Mouse (Mus musculus) MEL (cell line): ENCODE data around the gene Cfl1. TPM values are rescaled to one million over a fixed set of nuclear protein-coding genes. Genes with fewer than 3 reads are reported as not detected.

Source experiments
- DNase-seq: peaks from one replicate; pipeline ENCODE4 v3.0.0; 2011; ENCODE audit warnings: low read depth, low spot score
- H3K27ac ChIP-seq: 2 replicates; pipeline ENCODE4 v1.5.1; 2012; ENCODE audit warnings: low read depth, mild to moderate bottlenecking, control low read depth, low read length, moderate library complexity; ENCODE audit not compliant: control insufficient read depth
- H3K27me3 ChIP-seq, 2 experiments: fragments of 150-350 bp in 1 of 2; sonication (generic) in 1 of 2; 2 replicates each; pipeline ENCODE4 v1.6.1; 2012; ENCODE audit warnings: low read length in 2 of 2, mild to moderate bottlenecking in 2 of 2, improper control_type of control experiment in 1 of 2, moderate library complexity in 1 of 2; ENCODE audit not compliant: insufficient read depth in 2 of 2, control insufficient read depth in 1 of 2
- H3K36me3 ChIP-seq, 2 experiments: 2 replicates each; pipeline ENCODE4 v1.6.1; 2012 to 2014; ENCODE audit warnings: low read length in 2 of 2, improper control_type of control experiment in 1 of 2, inconsistent platforms in 1 of 2, mild to moderate bottlenecking in 1 of 2; ENCODE audit not compliant: insufficient read depth in 2 of 2, control insufficient read depth in 1 of 2
- H3K4me1 ChIP-seq, 2 experiments: fragments of 150-350 bp in 1 of 2; sonication (generic) in 1 of 2; 2 replicates each; pipeline ENCODE4 v1.6.1; 2012; ENCODE audit warnings: low read length in 2 of 2, improper control_type of control experiment in 1 of 2, mild to moderate bottlenecking in 1 of 2; ENCODE audit not compliant: insufficient read depth in 2 of 2, control insufficient read depth in 1 of 2
- H3K4me3 ChIP-seq, 2 experiments: fragments of 150-350 bp in 1 of 2; sonication (generic) in 1 of 2; 2 replicates each; pipeline ENCODE4 v1.5.1; 2012; ENCODE audit warnings: low read depth in 2 of 2, low read length in 2 of 2, mild to moderate bottlenecking in 2 of 2, moderate library complexity in 2 of 2, control low read depth in 1 of 2, improper control_type of control experiment in 1 of 2; ENCODE audit not compliant: control insufficient read depth in 1 of 2, insufficient read depth in 1 of 2
- H3K79me2 ChIP-seq: 2 replicates; pipeline ENCODE4 v1.6.1; 2012; ENCODE audit warnings: mild to moderate bottlenecking, low read length, moderate library complexity; ENCODE audit not compliant: control insufficient read depth, poor library complexity, insufficient read depth
- H3K9ac ChIP-seq: 2 replicates; pipeline ENCODE4 v1.6.1; 2012; ENCODE audit warnings: low read depth, mild to moderate bottlenecking, control low read depth, low read length, moderate library complexity; ENCODE audit not compliant: control insufficient read depth, poor library complexity, severe bottlenecking
- H3K9me3 ChIP-seq: fragments of 150-350 bp; sonication (generic); replicated peaks from 2 replicates; pipeline ENCODE4 v1.6.1; 2012; ENCODE audit warnings: mild to moderate bottlenecking, low read length, improper control_type of control experiment, moderate library complexity; ENCODE audit not compliant: insufficient read depth
- CHD1 ChIP-seq: IDR thresholded peaks from 2 replicates; pipeline ENCODE4 v1.6.1; 2012; ENCODE audit warnings: low read depth, mild to moderate bottlenecking, inconsistent platforms, low read length, improper control_type of control experiment
- CHD2 ChIP-seq: IDR thresholded peaks from 2 replicates; pipeline ENCODE4 v1.6.1; 2011; ENCODE audit warnings: low read length, improper control_type of control experiment
- CTCF ChIP-seq, 3 experiments: IDR thresholded peaks in 2 of 3; conservative IDR thresholded peaks in 1 of 3; 2 replicates each; pipeline ENCODE4 v1.5.1; 2011 to 2012; ENCODE audit warnings: low read length in 3 of 3, low read depth in 2 of 3, mild to moderate bottlenecking in 2 of 3, improper control_type of control experiment in 1 of 3, inconsistent platforms in 1 of 3, mixed read lengths in 1 of 3, moderate library complexity in 1 of 3; ENCODE audit not compliant: control insufficient read depth in 1 of 3, insufficient read depth in 1 of 3, poor library complexity in 1 of 3, severe bottlenecking in 1 of 3
- E2F4 ChIP-seq: IDR thresholded peaks from 2 replicates; pipeline ENCODE4 v1.6.1; 2011; ENCODE audit warnings: low read depth, low read length, improper control_type of control experiment, borderline replicate concordance
- ELF1 ChIP-seq: IDR thresholded peaks from 2 replicates; pipeline ENCODE4 v1.6.1; 2014; ENCODE audit warnings: low read depth, mild to moderate bottlenecking, inconsistent platforms, low read length, improper control_type of control experiment, moderate library complexity
- EP300 ChIP-seq, 2 experiments: IDR thresholded peaks; 2 replicates each; pipeline ENCODE4 v1.6.1; 2011; ENCODE audit warnings: improper control_type of control experiment in 2 of 2, low read length in 2 of 2, low read depth in 1 of 2, mild to moderate bottlenecking in 1 of 2
- ETS1 ChIP-seq: IDR thresholded peaks from 2 replicates; pipeline ENCODE4 v1.6.1; 2012; ENCODE audit warnings: low read depth, mild to moderate bottlenecking, inconsistent platforms, low read length, improper control_type of control experiment, moderate library complexity
- GABPA ChIP-seq: IDR thresholded peaks from 2 replicates; pipeline ENCODE4 v1.6.1; 2012; ENCODE audit warnings: low read depth, mild to moderate bottlenecking, inconsistent platforms, low read length, improper control_type of control experiment, moderate library complexity
- HCFC1 ChIP-seq: IDR thresholded peaks from 2 replicates; pipeline ENCODE4 v1.6.1; 2012; ENCODE audit warnings: low read depth, mild to moderate bottlenecking, inconsistent platforms, low read length, improper control_type of control experiment, moderate library complexity
- JUND ChIP-seq: IDR thresholded peaks from 2 replicates; pipeline ENCODE4 v1.6.1; 2011; ENCODE audit warnings: low read depth, mild to moderate bottlenecking, improper control_type of control experiment, low read length
- KAT2A ChIP-seq: conservative IDR thresholded peaks from 2 replicates; pipeline ENCODE4 v1.6.1; 2012; ENCODE audit warnings: low read depth, low read length, improper control_type of control experiment, inconsistent platforms
- MAFK ChIP-seq: IDR thresholded peaks from 2 replicates; pipeline ENCODE4 v1.6.1; 2011; ENCODE audit warnings: low read depth, mild to moderate bottlenecking, low read length, improper control_type of control experiment, borderline replicate concordance
- MAX ChIP-seq: IDR thresholded peaks from 2 replicates; pipeline ENCODE4 v1.6.1; 2011; ENCODE audit warnings: low read length, improper control_type of control experiment
- MAZ ChIP-seq: IDR thresholded peaks from 2 replicates; pipeline ENCODE4 v1.6.1; 2012; ENCODE audit warnings: low read depth, mild to moderate bottlenecking, inconsistent platforms, low read length, improper control_type of control experiment
- MEF2A ChIP-seq: IDR thresholded peaks from 2 replicates; pipeline ENCODE4 v1.6.1; 2014; ENCODE audit warnings: low read depth, mild to moderate bottlenecking, inconsistent platforms, low read length, improper control_type of control experiment; ENCODE audit not compliant: poor library complexity, insufficient replicate concordance, severe bottlenecking; ENCODE audit errors: extremely low read depth
- MXI1 ChIP-seq: IDR thresholded peaks from 2 replicates; pipeline ENCODE4 v1.6.1; 2011; ENCODE audit warnings: mild to moderate bottlenecking, low read depth, low read length, improper control_type of control experiment
- MYB ChIP-seq: IDR thresholded peaks from 2 replicates; pipeline ENCODE4 v1.6.1; 2011; ENCODE audit warnings: mild to moderate bottlenecking, low read depth, low read length, improper control_type of control experiment
- MYC ChIP-seq: IDR thresholded peaks from 2 replicates; pipeline ENCODE4 v1.6.1; 2011; ENCODE audit warnings: low read depth, mild to moderate bottlenecking, low read length, improper control_type of control experiment, moderate library complexity
- NELFE ChIP-seq: IDR thresholded peaks from 2 replicates; pipeline ENCODE4 v1.6.1; 2011; ENCODE audit warnings: low read depth, low read length, improper control_type of control experiment
- POLR2A ChIP-seq, 2 experiments: IDR thresholded peaks; 2 replicates each; pipeline ENCODE4 v1.6.1; 2011 to 2012; ENCODE audit warnings: low read length in 2 of 2, mild to moderate bottlenecking in 2 of 2, control low read depth in 1 of 2, improper control_type of control experiment in 1 of 2, low read depth in 1 of 2, moderate library complexity in 1 of 2; ENCODE audit not compliant: control insufficient read depth in 1 of 2, insufficient read depth in 1 of 2, poor library complexity in 1 of 2
- POLR2AphosphoS2 ChIP-seq: IDR thresholded peaks from 2 replicates; pipeline ENCODE4 v1.6.1; 2011; ENCODE audit warnings: low read length, improper control_type of control experiment
- POLR2AphosphoS5 ChIP-seq: IDR thresholded peaks from 2 replicates; pipeline ENCODE4 v1.6.1; 2012; ENCODE audit warnings: low read depth, borderline replicate concordance, mild to moderate bottlenecking, inconsistent platforms, low read length, moderate library complexity, mixed read lengths
- RCOR1 ChIP-seq: IDR thresholded peaks from 2 replicates; pipeline ENCODE4 v1.6.1; 2012; ENCODE audit warnings: low read depth, mild to moderate bottlenecking, inconsistent platforms, low read length, improper control_type of control experiment
- SIN3A ChIP-seq: IDR thresholded peaks from 2 replicates; pipeline ENCODE4 v1.6.1; 2012; ENCODE audit warnings: low read length, improper control_type of control experiment, inconsistent platforms
- TAL1 ChIP-seq: IDR thresholded peaks from 2 replicates; pipeline ENCODE4 v1.6.1; 2012; ENCODE audit warnings: mild to moderate bottlenecking, inconsistent platforms, low read length, moderate library complexity, mixed read lengths
- TCF12 ChIP-seq: IDR thresholded peaks from 2 replicates; pipeline ENCODE4 v1.6.1; 2014; ENCODE audit warnings: low read depth, mild to moderate bottlenecking, inconsistent platforms, low read length, improper control_type of control experiment, moderate library complexity
- USF1 ChIP-seq: IDR thresholded peaks from 2 replicates; pipeline ENCODE4 v1.6.1; 2014; ENCODE audit warnings: low read depth, mild to moderate bottlenecking, inconsistent platforms, low read length, improper control_type of control experiment, moderate library complexity
- ZKSCAN1 ChIP-seq: IDR thresholded peaks from 2 replicates; pipeline ENCODE4 v1.6.1; 2012; ENCODE audit warnings: low read depth, mild to moderate bottlenecking, inconsistent platforms, low read length, improper control_type of control experiment, moderate library complexity
- ZMIZ1 ChIP-seq: IDR thresholded peaks from 2 replicates; pipeline ENCODE4 v1.6.1; 2012; ENCODE audit warnings: low read depth, mild to moderate bottlenecking, inconsistent platforms, low read length, improper control_type of control experiment, moderate library complexity
- ZNF384 ChIP-seq: IDR thresholded peaks from 2 replicates; pipeline ENCODE4 v1.6.1; 2012; ENCODE audit warnings: low read depth, mild to moderate bottlenecking, inconsistent platforms, low read length, improper control_type of control experiment
- polyA plus RNA-seq, 2 experiments: library from polyadenylated mRNA; stranded (reverse) in 1 of 2; unstranded in 1 of 2; fragments of >175 nt in 1 of 2; fragments of >200 nt in 1 of 2; gene quantifications; 2 replicates each; pipeline versions ENCODE4 v1.2.1 to v1.2.4; 2012; ENCODE audit warnings: low replicate concordance in 2 of 2, low read depth in 1 of 2; ENCODE audit not compliant: insufficient read length in 2 of 2, insufficient read depth in 1 of 2, missing spikeins in 1 of 2
- total RNA-seq: library from RNA; depleted of rRNA; stranded (reverse); fragments of 300-350 nt; gene quantifications from 2 replicates; pipeline ENCODE4 v1.2.3, GENCODE M21; 2012

The Cfl1 gene
- total and polyA plus RNA-seq, 3 experiments: 880 to 2,037 TPM; not detected in 1

GRCm38 (mm10) chr19:5487768-5488550 is 2.3 kb upstream of the Cfl1 start, which contains the start of gene Mus81 (continued):
- no peak; the same call in none of the 2 replicates for TF ChIP-seq MAX
- TF ChIP-seq JUND: no peak
- TF ChIP-seq MXI1: peak; percentile 51
- no peak for TF ChIP-seq CHD2
- no peak for TF ChIP-seq MYC
- TF ChIP-seq ZNF384: peak; percentile 70
- TF ChIP-seq ZMIZ1: peak; percentile 83
- no peak for TF ChIP-seq TAL1
- TF ChIP-seq ZKSCAN1: no peak
- peak; percentile 86; the same call in 1 of the 2 replicates for TF ChIP-seq MAZ
- peak; percentile 87 to 93 (median 89) for TF ChIP-seq CTCF (IDR thresholded peaks at IDR 0.05 in 2 of 3, conservative IDR thresholded peaks at IDR 0.05 in 1 of 3; ENCODE audit: control insufficient read depth in 1 of 3, insufficient read depth in 1 of 3, low read depth in 2 of 3, low read length in 3 of 3, poor library complexity in 1 of 3, severe bottlenecking in 1 of 3)
- TF ChIP-seq TCF12: peak; percentile 57
- no peak for TF ChIP-seq CHD1
- no peak; the same call in 1 of the 2 replicates for TF ChIP-seq KAT2A
- TF ChIP-seq GABPA: no peak; the same call in 1 of the 2 replicates
- TF ChIP-seq RCOR1: no peak
- TF ChIP-seq MEF2A: no peak
- TF ChIP-seq MYB: no peak
- peak; percentile 88 for TF ChIP-seq HCFC1
- TF ChIP-seq EP300 (IDR thresholded peaks at IDR 0.05; ENCODE audit: low read depth in 1 of 2, low read length in 2 of 2): no peak; a peak in 1 of 4 replicates
- TF ChIP-seq SIN3A: peak; percentile 93
- peak; percentile 77 to 98 for TF ChIP-seq POLR2A (IDR thresholded peaks at IDR 0.05; ENCODE audit: control insufficient read depth in 1 of 2, insufficient read depth in 1 of 2, low read depth in 1 of 2, low read length in 2 of 2, poor library complexity in 1 of 2)

GRCm38 (mm10) chr19:5488878-5489571 is 1.2 kb upstream of the Cfl1 start:
- Histone ChIP-seq H3K4me1 (peaks cover 0 to 12% of the 10 kb centered on the region in 2 experiments; a peak in 2 of 4 replicates), H3K27me3 (no peaks in the 10 kb centered on the region), H3K9ac (peak overlapping the region; percentile 69), H3K79me2 (peaks cover 31% of the 10 kb centered on the region), H3K27ac (peak overlapping the region; percentile 89), H3K9me3 (no peaks in the 10 kb centered on the region), H3K4me3 (peak overlapping the region; percentile 52 to 58), H3K36me3 (peaks cover 0 to 13% of the 10 kb centered on the region in 2 experiments)
- DNase-seq: peak; percentile 99
- no peak for TF ChIP-seq CTCF (IDR thresholded peaks at IDR 0.05 in 2 of 3, conservative IDR thresholded peaks at IDR 0.05 in 1 of 3; ENCODE audit: control insufficient read depth in 1 of 3, insufficient read depth in 1 of 3, low read depth in 2 of 3, low read length in 3 of 3, poor library complexity in 1 of 3, severe bottlenecking in 1 of 3)
- peak; percentile 60; the same call in 1 of the 2 replicates for TF ChIP-seq ZMIZ1
- peak; percentile 71 for TF ChIP-seq ETS1
- peak; percentile 84 for TF ChIP-seq MXI1
- no peak for TF ChIP-seq CHD2
- 0 out of 2 replicates have a peak, but pooled peaks have one; percentile 65 for TF ChIP-seq POLR2AphosphoS5
- no peak for TF ChIP-seq E2F4
- TF ChIP-seq MAFK: no peak
- TF ChIP-seq MAX: peak; percentile 25; the same call in 1 of the 2 replicates
- TF ChIP-seq TCF12: peak; percentile 50; the same call in 1 of the 2 replicates
- peak; percentile 65; the same call in 1 of the 2 replicates for TF ChIP-seq KAT2A
- TF ChIP-seq POLR2A (IDR thresholded peaks at IDR 0.05; ENCODE audit: control insufficient read depth in 1 of 2, insufficient read depth in 1 of 2, low read depth in 1 of 2, low read length in 2 of 2, poor library complexity in 1 of 2): peak; percentile 56 to 93
- peak; percentile 70 for TF ChIP-seq POLR2AphosphoS2
- TF ChIP-seq ELF1: peak; percentile 79
- TF ChIP-seq SIN3A: peak; percentile 57
- peak; percentile 83 for TF ChIP-seq NELFE
- peak; percentile 36 for TF ChIP-seq USF1
- peak; percentile 89 for TF ChIP-seq HCFC1
- TF ChIP-seq MAZ: peak; percentile 94
